Comparison of ENCODE assay signal across 1 mouse cellular context in genomic region chr17:28697290-28698195, GRCm38 (mm10).
TF ChIP-seq lines count a peak whose summit lies in the region.

No protein-coding gene starts in this region.

TF ChIP-seq in MEL, 35 proteins besides CTCF, POLR2A, EP300 and RAD21 (continued from another document):
- peak; percentile 99 for TF ChIP-seq SIN3A (IDR thresholded peaks at IDR 0.05; ENCODE audit: low read length)
- TF ChIP-seq MAFK (IDR thresholded peaks at IDR 0.05; ENCODE audit: borderline replicate concordance, low read depth, low read length), result peak; percentile 41; the same call in 1 of the 2 replicates
- no peak for TF ChIP-seq ZKSCAN1 (IDR thresholded peaks at IDR 0.05; ENCODE audit: low read depth, low read length)
- peak; percentile 94 for TF ChIP-seq GATA1 (IDR thresholded peaks at IDR 0.05; ENCODE audit: low read depth, low read length)
- peak; percentile 74 for TF ChIP-seq MAX (IDR thresholded peaks at IDR 0.05; ENCODE audit: low read length)
- peak; percentile 64 for TF ChIP-seq HCFC1 (IDR thresholded peaks at IDR 0.05; ENCODE audit: low read depth, low read length)
- peak; percentile 70; the same call in 1 of the 2 replicates for TF ChIP-seq POLR2AphosphoS2 (IDR thresholded peaks at IDR 0.05; ENCODE audit: low read length)
- TF ChIP-seq ELF1 (IDR thresholded peaks at IDR 0.05; ENCODE audit: low read depth, low read length), result peak; percentile 65; the same call in 1 of the 2 replicates
